Mouse (Mus musculus): ENCODE data around the gene Srp68. TPM values are rescaled to one million over a fixed set of nuclear protein-coding genes. Genes with fewer than 3 reads are reported as not detected.

Srp68 gene
- 10 to 100 TPM; 20.1 to 57.5 (median 33.2) TPM for total RNA-seq (2018; cell fraction: chromatin; rRNA removed)
- 10 to 100 TPM; 39.0 to 59.2 (median 47.4) TPM for total RNA-seq (2018; cell fraction: cytosol; rRNA removed)
- total RNA-seq (2018; cell fraction: nucleus; rRNA removed): 10 to 100 TPM; 20.1 to 37.8 (median 27.5) TPM
- 50.2 to 71.9 TPM (median 56.6 TPM) in 3 replicates for polyA plus RNA-seq (2018)

GRCm38 (mm10) chr11:116274045-116274666, at the start of gene Srp68:
TSS of gene Srp68 (minus strand) at chr11:116274217.
- Histone ChIP-seq H3K27ac (peak within 1 kb of the TSS; percentile 66), H3K79me2 (ENCODE audit: inconsistent target) (peaks cover 47% of the 10 kb centered on the region), H3K36me3 (ENCODE audit: inconsistent target) (peaks cover 19% of the 10 kb centered on the region), H3K4me3 (ENCODE audit: inconsistent target) (peak within 1 kb of the TSS; percentile 91)
- whole genome bisulfite sequencing (ENCODE audit: missing documents): 1% methylated on average over 30 of the region's 32 CpGs

GRCm38 (mm10) chr11:116318719-116319659, 45.0 kb upstream of the Srp68 start:
- no peaks in the 10 kb centered on the region for H3K36me3 ChIP-seq (ENCODE audit: inconsistent target)
- no peak overlapping the region for H3K27ac ChIP-seq
- no peak overlapping the region for H3K4me3 ChIP-seq (ENCODE audit: inconsistent target)
- H3K79me2 ChIP-seq (ENCODE audit: inconsistent target): no peaks in the 10 kb centered on the region
- 3% methylated on average over 34 of the region's 41 CpGs for WGBS (ENCODE audit: missing documents)

GRCm38 (mm10) chr11:116312359-116312758, 38.3 kb upstream of the Srp68 start:
- Histone ChIP-seq H3K4me3 (ENCODE audit: inconsistent target) (no peak overlapping the region), H3K79me2 (ENCODE audit: inconsistent target) (no peaks in the 10 kb centered on the region), H3K27ac (no peak overlapping the region), H3K36me3 (ENCODE audit: inconsistent target) (no peaks in the 10 kb centered on the region)
- WGBS (ENCODE audit: missing documents): 76% methylated on average over 8 of the region's 8 CpGs

GRCm38 (mm10) chr11:116311169-116311568, 37.2 kb upstream of the Srp68 start:
- 86% methylated on average over 8 of the region's 8 CpGs for WGBS (ENCODE audit: missing documents)
- no peaks in the 10 kb centered on the region for H3K36me3 ChIP-seq (ENCODE audit: inconsistent target)
- H3K4me3 ChIP-seq (ENCODE audit: inconsistent target): no peak overlapping the region
- H3K27ac ChIP-seq: no peak overlapping the region
- peaks cover 3% of the 10 kb centered on the region; the same call in 1 of the 2 replicates for H3K79me2 ChIP-seq (ENCODE audit: inconsistent target)

- Histone ChIP-seq H3K36me3 (ENCODE audit: inconsistent target) (peaks cover under 1% of the 10 kb centered on the region; the same call in 1 of the 2 replicates), H3K27ac (no peak overlapping the region), H3K4me3 (ENCODE audit: inconsistent target) (no peak overlapping the region), H3K79me2 (ENCODE audit: inconsistent target) (peaks cover 12% of the 10 kb centered on the region; the same call in 1 of the 2 replicates)
- 87% methylated on average over 3 of the region's 3 CpGs for WGBS (ENCODE audit: missing documents)
Measured at GRCm38 (mm10) chr11:116309601-116310000, 35.6 kb upstream of the Srp68 start.

GRCm38 (mm10) chr11:116307762-116308531, 33.9 kb upstream of the Srp68 start:
- Histone ChIP-seq H3K79me2 (ENCODE audit: inconsistent target) (peaks cover 12% of the 10 kb centered on the region; the same call in 1 of the 2 replicates), H3K4me3 (ENCODE audit: inconsistent target) (no peak overlapping the region), H3K27ac (no peak overlapping the region), H3K36me3 (ENCODE audit: inconsistent target) (peaks cover 17% of the 10 kb centered on the region)
- 90% methylated on average over 12 of the region's 12 CpGs for WGBS (ENCODE audit: missing documents)

- peak within 1 kb of the TSS; percentile 96 for H3K4me3 ChIP-seq (ENCODE audit: inconsistent target)
- peak within 1 kb of the TSS; percentile 43 for H3K27ac ChIP-seq
- WGBS (ENCODE audit: missing documents): 85% methylated on average over 10 of the region's 10 CpGs
- H3K36me3 ChIP-seq (ENCODE audit: inconsistent target): peaks cover 25% of the 10 kb centered on the region
- H3K79me2 ChIP-seq (ENCODE audit: inconsistent target): peaks cover 12% of the 10 kb centered on the region; the same call in 1 of the 2 replicates
Measured at GRCm38 (mm10) chr11:116307019-116307725, 33.2 kb upstream of the Srp68 start, which contains the start of gene Exoc7. TSS of gene Exoc7 (minus strand) at chr11:116307233.

GRCm38 (mm10) chr11:116306126-116306982, 32.3 kb upstream of the Srp68 start:
- 3% methylated on average over 52 of the region's 53 CpGs for WGBS (ENCODE audit: missing documents)
- H3K27ac ChIP-seq: peak overlapping the region; percentile 43
- peak overlapping the region; percentile 96 for H3K4me3 ChIP-seq (ENCODE audit: inconsistent target)
- H3K79me2 ChIP-seq (ENCODE audit: inconsistent target): peaks cover 12% of the 10 kb centered on the region; the same call in 1 of the 2 replicates
- H3K36me3 ChIP-seq (ENCODE audit: inconsistent target): peaks cover 33% of the 10 kb centered on the region

- no peak overlapping the region for H3K27ac ChIP-seq
- H3K4me3 ChIP-seq (ENCODE audit: inconsistent target): peak overlapping the region; percentile 96
- H3K79me2 ChIP-seq (ENCODE audit: inconsistent target): peaks cover 12% of the 10 kb centered on the region; the same call in 1 of the 2 replicates
- peaks cover 42% of the 10 kb centered on the region for H3K36me3 ChIP-seq (ENCODE audit: inconsistent target)
- WGBS (ENCODE audit: missing documents): 92% methylated on average over 2 of the region's 2 CpGs
Measured at GRCm38 (mm10) chr11:116305423-116305822, 31.4 kb upstream of the Srp68 start.

GRCm38 (mm10) chr11:116298621-116299020, 24.6 kb upstream of the Srp68 start:
- WGBS (ENCODE audit: missing documents): 95% methylated on average over 6 of the region's 6 CpGs
- Histone ChIP-seq H3K4me3 (ENCODE audit: inconsistent target) (no peak overlapping the region), H3K79me2 (ENCODE audit: inconsistent target) (no peaks in the 10 kb centered on the region), H3K36me3 (ENCODE audit: inconsistent target) (peaks cover 75% of the 10 kb centered on the region), H3K27ac (no peak overlapping the region)

- H3K79me2 ChIP-seq (ENCODE audit: inconsistent target): no peaks in the 10 kb centered on the region
- H3K27ac ChIP-seq: no peak overlapping the region
- no peak overlapping the region for H3K4me3 ChIP-seq (ENCODE audit: inconsistent target)
- WGBS (ENCODE audit: missing documents): 93% methylated on average over 11 of the region's 11 CpGs
- H3K36me3 ChIP-seq (ENCODE audit: inconsistent target): peaks cover 71% of the 10 kb centered on the region
Measured at GRCm38 (mm10) chr11:116298221-116298620, 24.2 kb upstream of the Srp68 start.

GRCm38 (mm10) chr11:116297017-116297416, 23.0 kb upstream of the Srp68 start:
- Histone ChIP-seq H3K27ac (no peak overlapping the region), H3K36me3 (ENCODE audit: inconsistent target) (peaks cover 71% of the 10 kb centered on the region; the same call in 1 of the 2 replicates), H3K79me2 (ENCODE audit: inconsistent target) (no peaks in the 10 kb centered on the region), H3K4me3 (ENCODE audit: inconsistent target) (no peak overlapping the region)
- 88% methylated on average over 3 of the region's 3 CpGs for WGBS (ENCODE audit: missing documents)

Measured in macrophage (primary cell).